Mouse (Mus musculus) hindbrain, postnatal 0 days (tissue): ENCODE measurements around the gene Jag1. TPM values are rescaled to one million over a fixed set of nuclear protein-coding genes. Genes with fewer than 3 reads are reported as not detected.

Experiments used
- ATAC-seq: fragments of 200-750 bp; cut with Nextera tagmentation; 2 replicates; pipeline ENCODE4 v1.8.0; 2017; ENCODE audit warnings: mild to moderate bottlenecking, moderate TSS enrichment, moderate library complexity
- DNase-seq: peaks from one replicate; pipeline ENCODE4 v3.0.0-alpha.2; 2015; ENCODE audit warnings: low spot score
- H3K27ac ChIP-seq: fragments of 300-500 bp; sonication (generic); 2 replicates; pipeline ENCODE4 v1.5.1; 2014; ENCODE audit warnings: mild to moderate bottlenecking
- H3K27me3 ChIP-seq: fragments of 300-500 bp; sonication (generic); 2 replicates; pipeline ENCODE4 v1.6.1; 2014; ENCODE audit warnings: low read length, mixed read lengths; ENCODE audit not compliant: insufficient read depth
- H3K36me3 ChIP-seq: fragments of 300-500 bp; sonication (generic); 2 replicates; pipeline ENCODE4 v1.6.1; 2014; ENCODE audit warnings: low read length, mixed read lengths; ENCODE audit not compliant: insufficient read depth
- H3K4me1 ChIP-seq: fragments of 300-500 bp; sonication (generic); 2 replicates; pipeline ENCODE4 v1.6.1; 2014; ENCODE audit warnings: antibody characterized with exemption, low read length, mixed read lengths; ENCODE audit not compliant: insufficient read depth
- H3K4me2 ChIP-seq: fragments of 300-500 bp; sonication (generic); 2 replicates; pipeline ENCODE4 v1.6.1; 2014; ENCODE audit warnings: low read depth, mild to moderate bottlenecking, low read length, moderate library complexity, mixed read lengths
- H3K4me3 ChIP-seq: fragments of 300-500 bp; sonication (generic); 2 replicates; pipeline ENCODE4 v1.5.1; 2014; ENCODE audit warnings: low read length
- H3K9ac ChIP-seq: fragments of 300-500 bp; sonication (generic); replicated peaks from 2 replicates; pipeline ENCODE4 v1.6.1; 2014; ENCODE audit warnings: mild to moderate bottlenecking, low read length, moderate library complexity, mixed read lengths
- H3K9me3 ChIP-seq: fragments of 300-500 bp; sonication (generic); 2 replicates; pipeline ENCODE4 v1.6.1; 2016; ENCODE audit warnings: low read length, mixed read lengths
- CTCF ChIP-seq: IDR thresholded peaks from 2 replicates; pipeline ENCODE4 v1.5.1; 2016; ENCODE audit warnings: antibody characterized with exemption, control low read depth, low read depth
- WGBS: fragments of 180-500 bp; shearing (Covaris S2); extraction: QIAGEN DNeasy Blood & Tissue Kit; methylation state at CpG from one replicate; pipeline ENCODE4 v1.1.7; 2014; 5-methylcytosine and 5-hydroxymethylcytosine counted together
- polyA plus RNA-seq: library from polyadenylated mRNA; unstranded; fragments of >200 nt; fragmentation: Nextera tagmentation; extraction: Ambion mirVana; gene quantifications from 2 replicates; pipeline ENCODE4 v1.2.1, GENCODE M21; 2015
- total RNA-seq: library from RNA; depleted of rRNA; stranded (reverse); fragments of >200 nt; gene quantifications from 2 replicates; pipeline ENCODE4 v1.2.3, GENCODE M21; 2014

The Jag1 gene
- total and polyA plus RNA-seq, 2 experiments from 2014 or later, result 4.9 to 8.5 TPM

GRCm38 (mm10) chr2:137107203-137107602, 9.2 kb downstream of the Jag1 start:
- H3K4me2 ChIP-seq, result no peak overlapping the region
- 77% methylated on average over 4 of the region's 4 CpGs for WGBS
- H3K9ac ChIP-seq, result no peak overlapping the region
- H3K9me3 ChIP-seq, result no peaks in the 10 kb centered on the region
- no peaks in the 10 kb centered on the region for H3K4me1 ChIP-seq
- DNase-seq, result no peak
- TF ChIP-seq CTCF, result no peak
- no peak overlapping the region for H3K4me3 ChIP-seq
- no peaks in the 10 kb centered on the region for H3K27me3 ChIP-seq
- H3K27ac ChIP-seq, result no peak overlapping the region
- H3K36me3 ChIP-seq, result no peaks in the 10 kb centered on the region
- no peak for ATAC-seq

DNA sequence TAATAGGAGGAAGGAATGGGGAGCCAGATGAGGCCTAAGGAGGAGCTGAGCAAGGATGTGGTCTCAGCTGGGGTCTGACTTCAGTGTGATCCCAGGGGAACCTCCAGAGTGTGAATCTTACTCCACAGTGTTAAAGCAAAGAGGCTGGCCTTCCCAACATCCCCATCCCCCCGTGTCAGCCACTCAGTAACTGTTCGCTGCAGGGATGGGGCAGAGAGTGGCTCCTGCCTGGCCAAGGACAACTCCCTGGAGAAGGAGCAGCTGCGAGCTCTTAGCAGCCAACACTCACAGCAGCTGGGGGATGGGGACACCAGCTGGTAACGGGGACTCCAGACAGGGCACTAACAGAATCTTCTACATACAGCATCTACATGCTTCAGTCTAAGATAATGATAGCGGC, 15.4 kb downstream of the Jag1 start:
- H3K27ac ChIP-seq, result no peak overlapping the region
- no peak overlapping the region for H3K9ac ChIP-seq
- WGBS, result 42% methylated on average over 5 of the region's 5 CpGs
- H3K4me3 ChIP-seq, result no peak overlapping the region
- H3K4me1 ChIP-seq, result no peaks in the 10 kb centered on the region
- ATAC-seq (peak; percentile 85), DNase-seq (peak; percentile 59)
- TF ChIP-seq CTCF, result no peak
- no peaks in the 10 kb centered on the region; the same call in 1 of the 2 replicates for H3K36me3 ChIP-seq
- no peak overlapping the region for H3K4me2 ChIP-seq
- no peaks in the 10 kb centered on the region for H3K27me3 ChIP-seq
- no peaks in the 10 kb centered on the region for H3K9me3 ChIP-seq

DNA sequence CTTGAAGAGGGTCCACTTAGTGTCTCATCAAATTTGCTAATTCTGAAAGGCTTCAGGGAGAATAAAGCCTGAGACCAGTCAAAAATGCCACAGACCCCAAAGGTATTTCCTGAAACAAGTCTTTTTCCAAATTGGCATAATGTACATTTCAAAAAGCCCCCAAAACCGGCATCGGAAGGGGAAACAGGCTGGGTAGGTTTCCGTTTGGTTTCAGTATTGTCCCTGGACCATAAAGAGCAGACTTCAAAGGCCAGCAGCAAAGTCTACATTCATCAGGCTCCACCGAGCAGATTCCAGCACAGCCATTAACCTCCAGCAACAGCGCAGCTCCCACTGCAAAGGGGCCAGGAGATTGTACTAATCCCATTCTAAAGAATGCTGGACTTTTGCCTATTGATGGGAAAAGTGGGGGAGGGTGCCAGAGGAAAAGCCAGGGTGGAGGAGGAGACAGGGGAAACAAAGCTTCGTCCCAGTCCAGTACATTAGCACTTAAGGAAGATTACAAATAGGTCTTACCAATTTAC, 17.2 kb downstream of the Jag1 start:
- no peaks in the 10 kb centered on the region for H3K9me3 ChIP-seq
- WGBS, result 30% methylated on average over 6 of the region's 6 CpGs
- no peak for TF ChIP-seq CTCF
- H3K27ac ChIP-seq, result no peak overlapping the region
- no peaks in the 10 kb centered on the region for H3K27me3 ChIP-seq
- no peak for ATAC-seq
- DNase-seq, result no peak
- H3K4me1 ChIP-seq, result no peaks in the 10 kb centered on the region
- H3K4me2 ChIP-seq, result no peak overlapping the region
- no peak overlapping the region for H3K4me3 ChIP-seq
- H3K36me3 ChIP-seq, result no peaks in the 10 kb centered on the region; the same call in 1 of the 2 replicates
- no peak overlapping the region for H3K9ac ChIP-seq

GRCm38 (mm10) chr2:137098269-137099035, 18.0 kb downstream of the Jag1 start:
- no peaks in the 10 kb centered on the region for H3K4me1 ChIP-seq
- H3K27ac ChIP-seq, result no peak overlapping the region
- H3K9me3 ChIP-seq, result no peaks in the 10 kb centered on the region
- no peak overlapping the region for H3K4me3 ChIP-seq
- TF ChIP-seq CTCF, result no peak
- ATAC-seq, result no peak
- no peaks in the 10 kb centered on the region; the same call in 1 of the 2 replicates for H3K36me3 ChIP-seq
- no peak overlapping the region for H3K9ac ChIP-seq
- no peak for DNase-seq
- no peak overlapping the region for H3K4me2 ChIP-seq
- WGBS, result 41% methylated on average over 11 of the region's 11 CpGs
- no peaks in the 10 kb centered on the region for H3K27me3 ChIP-seq

GRCm38 (mm10) chr2:137096981-137097460, 19.4 kb downstream of the Jag1 start:
- whole genome bisulfite sequencing, result 13% methylated on average over 5 of the region's 5 CpGs
- ATAC-seq (no peak), DNase-seq (no peak)
- Histone ChIP-seq H3K9me3 (no peaks in the 10 kb centered on the region), H3K9ac (no peak overlapping the region), H3K36me3 (no peaks in the 10 kb centered on the region; the same call in 1 of the 2 replicates), H3K27ac (no peak overlapping the region), H3K27me3 (no peaks in the 10 kb centered on the region), H3K4me3 (no peak overlapping the region), H3K4me2 (no peak overlapping the region), H3K4me1 (no peaks in the 10 kb centered on the region)
- TF ChIP-seq CTCF, result no peak

GRCm38 (mm10) chr2:137094301-137094700, 22.1 kb downstream of the Jag1 start:
- H3K36me3 ChIP-seq, result no peaks in the 10 kb centered on the region; the same call in 1 of the 2 replicates
- TF ChIP-seq CTCF, result no peak
- H3K9me3 ChIP-seq, result no peaks in the 10 kb centered on the region
- H3K4me2 ChIP-seq, result no peak overlapping the region
- H3K4me1 ChIP-seq, result no peaks in the 10 kb centered on the region
- DNase-seq (no peak), ATAC-seq (no peak)
- H3K27ac ChIP-seq, result no peak overlapping the region
- H3K9ac ChIP-seq, result no peak overlapping the region
- no peaks in the 10 kb centered on the region for H3K27me3 ChIP-seq
- no peak overlapping the region for H3K4me3 ChIP-seq
- WGBS, result 56% methylated on average over 8 of the region's 8 CpGs

DNA sequence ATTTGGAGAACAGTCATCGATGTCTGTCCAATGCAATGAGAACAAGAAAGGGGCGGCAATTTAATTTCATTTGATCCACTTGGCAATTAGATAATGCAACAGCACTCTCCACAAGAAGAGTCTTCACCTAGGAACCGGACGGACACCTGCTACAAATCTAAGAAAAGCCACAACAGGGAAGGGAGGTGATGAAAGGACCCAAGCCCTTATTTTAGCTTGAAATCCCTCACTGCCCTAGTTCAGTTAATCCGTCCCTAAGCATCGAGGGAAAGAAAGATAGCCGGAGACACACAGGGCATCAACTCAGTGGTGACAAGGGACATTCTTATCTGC, 23.2 kb downstream of the Jag1 start:
- no peak for TF ChIP-seq CTCF
- WGBS, result 41% methylated on average over 7 of the region's 7 CpGs
- Histone ChIP-seq H3K9ac (no peak overlapping the region), H3K27me3 (no peaks in the 10 kb centered on the region), H3K27ac (no peak overlapping the region), H3K4me3 (no peak overlapping the region), H3K4me1 (no peaks in the 10 kb centered on the region), H3K9me3 (no peaks in the 10 kb centered on the region), H3K4me2 (no peak overlapping the region), H3K36me3 (no peaks in the 10 kb centered on the region)
- ATAC-seq (no peak), DNase-seq (no peak)
